Mouse (Mus musculus) cerebellum, adult 9-11 months (tissue): Measurements from ENCODE around the gene Slc3a2.
"Not testable (repeated sequence)": the region's sequence is repeated elsewhere in the genome, so short reads cannot be mapped to it uniquely, and the experiment has no call there.

ENCODE experiments used
- DNase-seq: peaks from one replicate; pipeline ENCODE4 v3.0.0; 2022

Slc3a2 gene

DNA sequence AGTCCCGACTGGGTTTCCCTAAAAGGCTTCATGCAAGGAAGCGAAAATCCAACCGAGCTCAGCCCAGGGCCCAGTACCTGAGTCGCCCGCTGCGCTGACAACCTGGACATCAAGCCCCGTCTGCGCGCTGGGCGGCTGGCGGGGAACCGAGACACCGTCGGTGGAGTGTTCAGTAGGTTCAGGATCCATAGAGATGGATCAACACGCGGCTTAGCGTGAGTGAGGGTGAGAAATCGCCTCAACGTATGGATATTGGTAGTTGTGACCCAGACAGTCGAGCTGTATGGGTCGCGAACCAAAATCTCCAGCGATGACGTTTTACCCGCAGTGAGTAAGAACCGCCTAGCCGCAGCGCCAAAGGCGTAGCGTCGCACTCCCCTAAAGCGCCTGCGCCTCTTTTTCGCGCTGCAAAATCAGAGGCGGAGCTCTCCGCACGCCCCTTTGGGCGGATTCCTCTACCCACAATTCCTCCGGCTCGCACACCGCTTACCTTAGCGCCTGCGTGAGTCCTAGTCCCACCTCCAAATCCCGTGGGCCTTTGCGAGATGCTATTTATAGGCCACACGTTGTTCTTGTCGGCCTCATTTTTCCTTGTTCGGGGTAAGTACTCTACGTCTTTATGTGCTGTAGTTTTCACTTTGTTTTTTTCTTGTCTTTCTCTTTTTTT lies at the start of gene Slc3a2:
Gene Slc3a2 (minus strand): TSS at position 463 of the 667 bp plus-strand sequence.
- peak; percentile 99 for DNase-seq

DNA sequence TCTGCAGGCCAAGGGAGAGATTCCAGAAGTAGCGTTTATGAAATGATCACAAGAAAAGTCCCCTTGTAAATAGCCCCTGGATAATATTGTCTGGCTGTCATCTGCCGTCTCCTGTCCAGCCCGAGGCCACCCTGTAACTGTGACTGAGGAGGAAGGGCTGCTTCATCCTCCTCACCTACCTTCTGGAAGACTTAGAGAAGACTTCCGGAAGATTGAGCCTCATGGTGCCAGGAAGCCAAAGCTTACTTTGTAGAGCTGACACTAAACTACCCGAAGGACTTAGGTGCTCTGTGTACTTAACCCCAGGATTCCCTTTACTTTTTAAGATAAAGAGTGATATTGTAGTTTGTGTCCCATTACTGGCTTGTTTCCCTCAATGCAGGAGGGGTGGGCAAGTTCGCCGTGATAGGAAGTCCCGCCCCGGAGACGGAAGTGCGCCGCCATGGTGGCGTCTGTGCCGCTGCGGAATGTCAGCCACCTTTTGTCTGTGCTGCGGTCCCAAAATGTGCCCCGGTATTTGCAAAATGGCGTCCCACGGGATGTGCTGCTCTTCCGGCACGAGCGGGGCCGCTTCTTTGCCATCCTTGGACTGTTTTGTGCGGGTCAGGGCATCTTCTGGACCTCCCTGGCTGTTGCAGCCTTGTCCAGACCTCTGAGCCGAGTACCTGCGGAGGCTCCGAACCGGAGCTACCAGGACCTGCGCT lies 47.5 kb upstream of the Slc3a2 start, which contains the start of gene Tmem223:
Gene Tmem223 (plus strand): TSS at position 430 of the 704 bp plus-strand sequence.
- peak; percentile 81 for DNase-seq

DNA sequence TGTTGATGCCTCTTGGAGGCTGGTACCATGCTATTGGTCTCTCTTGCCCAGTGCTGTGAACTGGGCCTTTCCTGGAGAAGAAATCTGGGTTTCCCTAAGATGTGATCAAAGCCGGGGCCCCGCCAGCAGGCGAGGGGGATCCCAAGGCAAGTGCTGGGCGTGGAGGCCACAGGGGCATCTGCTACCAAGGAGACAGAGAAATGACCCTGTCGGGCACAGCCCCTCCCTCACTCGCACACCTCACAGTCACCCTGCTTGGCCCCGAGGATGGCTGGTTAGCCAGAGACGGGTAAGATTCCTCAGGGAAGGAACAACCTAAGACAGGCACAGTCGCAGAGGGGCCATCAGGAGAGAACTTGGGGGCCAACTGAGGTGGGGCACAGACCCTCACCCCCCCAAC lies 42.4 kb upstream of the Slc3a2 start:
- DNase-seq: no peak

DNA sequence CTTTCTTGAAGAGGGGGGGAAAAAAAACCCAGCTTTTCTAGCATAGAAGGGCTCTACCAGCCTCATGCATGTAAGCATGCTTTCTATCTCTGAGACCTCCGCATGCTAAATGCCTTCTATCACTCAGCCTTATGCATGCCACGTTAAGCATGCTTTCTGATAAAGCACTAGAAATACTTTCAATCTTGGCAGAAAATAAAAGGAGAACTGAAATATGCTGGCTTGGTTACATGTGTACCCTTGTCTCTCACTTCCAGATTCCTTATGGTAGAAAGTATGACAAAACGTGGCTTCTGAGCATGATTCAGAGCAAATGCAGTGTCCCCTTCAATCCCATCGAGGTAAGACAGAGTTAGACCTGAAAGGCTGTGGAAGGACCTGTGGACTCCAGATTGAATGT lies 40.1 kb upstream of the Slc3a2 start:
- no peak for DNase-seq

DNA sequence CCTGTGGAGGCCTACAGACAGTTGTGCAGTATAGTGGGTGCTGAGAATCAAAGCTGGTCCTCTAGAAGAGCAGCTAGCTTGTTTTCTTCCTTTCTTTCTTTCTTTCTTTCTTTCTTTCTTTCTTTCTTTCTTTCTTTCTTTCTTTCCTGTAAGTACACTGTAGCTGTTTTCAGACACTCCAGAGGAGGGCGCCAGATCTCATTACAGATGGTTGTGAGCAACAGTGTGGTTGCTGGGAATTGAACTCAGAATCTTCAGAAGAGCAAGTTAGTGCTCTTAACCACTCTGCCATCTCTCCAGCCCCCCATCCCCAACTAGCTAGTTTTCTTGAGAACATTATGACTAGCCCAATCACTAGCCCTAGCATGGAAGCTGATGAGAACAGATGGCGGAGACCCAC lies 37.6 kb upstream of the Slc3a2 start:
- DNase-seq: no peak

DNA sequence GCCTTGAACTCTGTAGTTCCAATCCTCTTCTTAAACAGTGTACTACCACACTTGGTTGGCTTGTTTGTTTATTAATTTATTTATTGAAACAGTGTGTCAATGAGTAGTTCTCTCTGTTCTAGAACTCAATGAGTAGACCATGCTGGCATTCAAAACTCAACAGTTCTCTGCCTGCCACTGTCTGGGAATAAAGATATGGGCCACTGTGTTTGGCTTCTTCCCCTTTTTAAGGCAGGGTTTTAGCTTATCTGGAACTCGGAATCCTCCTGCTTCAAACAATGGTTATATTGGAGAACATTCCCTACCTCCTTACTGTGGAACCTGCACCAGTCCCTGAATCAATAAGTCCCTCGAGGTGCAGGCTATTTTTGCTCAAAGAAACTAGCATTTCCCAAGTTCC lies 35.7 kb upstream of the Slc3a2 start:
- no peak for DNase-seq

DNA sequence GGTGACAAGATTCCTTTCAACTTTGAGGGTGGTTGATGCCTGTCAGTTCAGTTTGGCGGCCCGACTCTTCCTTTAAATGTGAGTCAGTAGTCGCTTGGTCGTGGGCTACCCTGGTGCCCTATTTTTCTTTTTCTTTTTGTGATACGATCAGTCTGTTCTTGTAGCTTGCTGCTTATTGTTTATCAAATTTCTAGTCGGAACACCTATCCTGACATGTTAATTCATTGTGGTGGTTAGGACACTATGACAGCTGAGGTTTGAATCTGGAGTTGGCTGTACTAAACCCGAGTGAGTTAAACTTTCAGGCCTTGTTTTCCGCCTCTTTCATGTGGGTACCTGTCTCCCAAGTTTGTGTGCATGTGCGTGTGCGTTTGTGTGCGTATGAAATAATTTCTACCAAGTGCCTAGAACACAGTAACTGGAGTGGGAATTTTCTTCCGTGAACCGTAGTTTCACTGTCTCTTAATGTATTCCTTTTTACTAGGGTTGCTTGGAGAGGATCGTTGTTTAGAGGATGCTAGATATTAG lies 34.4 kb upstream of the Slc3a2 start:
- no peak for DNase-seq

DNA sequence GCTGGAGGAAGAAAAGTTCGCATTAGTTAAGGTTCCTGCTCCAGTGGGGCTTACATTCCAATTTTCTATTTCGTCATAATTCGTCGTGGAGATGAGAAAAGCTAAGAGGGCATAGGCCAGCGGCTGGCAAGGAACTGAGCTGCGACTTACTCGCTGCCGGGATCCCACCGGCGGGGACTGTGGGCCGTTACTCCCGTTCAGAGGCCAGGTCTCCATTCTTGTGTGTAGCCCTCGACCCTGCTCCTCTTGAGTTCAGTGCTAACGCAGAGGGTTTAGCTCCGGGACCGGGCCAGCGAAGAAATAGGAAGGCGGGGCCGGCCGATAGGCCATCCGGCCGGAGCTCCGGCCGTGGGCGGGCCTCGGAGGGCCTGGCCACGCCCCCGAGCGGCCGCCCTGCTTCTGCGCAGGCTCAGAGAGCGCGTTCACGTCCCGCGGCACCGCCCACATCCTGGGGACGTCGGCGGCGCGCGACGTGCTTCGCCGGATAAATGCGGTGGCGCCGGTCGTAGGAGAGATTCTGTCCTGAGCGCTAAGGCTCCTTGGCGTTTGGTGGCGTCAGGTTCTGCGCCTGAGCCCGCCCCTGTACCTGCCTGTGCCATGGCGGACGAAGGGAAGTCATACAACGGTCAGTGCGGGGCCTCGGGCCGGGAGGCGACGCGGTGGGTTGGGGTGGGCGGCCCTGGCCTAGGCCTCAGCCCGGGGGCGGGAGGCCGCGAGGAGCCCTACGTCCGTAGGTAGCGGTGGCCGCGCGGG lies 33.6 kb upstream of the Slc3a2 start, which contains the start of gene Nxf1:
Gene Nxf1 (plus strand): TSS at position 439 of the 753 bp plus-strand sequence.
- peak; percentile 89 for DNase-seq

DNA sequence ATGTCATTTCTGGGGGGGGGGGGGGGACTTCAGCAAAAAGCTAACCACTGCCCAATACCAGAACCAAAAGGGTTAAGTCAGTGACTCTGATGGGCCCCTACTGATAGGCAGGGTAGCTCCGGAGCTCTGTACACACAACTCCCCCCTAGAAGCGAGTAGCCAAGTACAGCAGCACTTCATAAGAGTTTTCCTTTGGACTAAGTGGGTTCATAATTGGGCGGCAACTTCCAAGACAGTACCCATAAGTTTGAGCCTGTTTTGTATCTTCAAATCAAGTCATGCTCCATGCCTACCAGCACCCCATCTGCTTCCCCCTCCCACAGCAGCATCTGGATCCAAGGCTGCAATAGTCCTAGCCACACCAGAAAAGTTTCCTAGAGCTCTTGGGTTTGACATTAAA lies 32.5 kb upstream of the Slc3a2 start:
- DNase-seq: no peak

DNA sequence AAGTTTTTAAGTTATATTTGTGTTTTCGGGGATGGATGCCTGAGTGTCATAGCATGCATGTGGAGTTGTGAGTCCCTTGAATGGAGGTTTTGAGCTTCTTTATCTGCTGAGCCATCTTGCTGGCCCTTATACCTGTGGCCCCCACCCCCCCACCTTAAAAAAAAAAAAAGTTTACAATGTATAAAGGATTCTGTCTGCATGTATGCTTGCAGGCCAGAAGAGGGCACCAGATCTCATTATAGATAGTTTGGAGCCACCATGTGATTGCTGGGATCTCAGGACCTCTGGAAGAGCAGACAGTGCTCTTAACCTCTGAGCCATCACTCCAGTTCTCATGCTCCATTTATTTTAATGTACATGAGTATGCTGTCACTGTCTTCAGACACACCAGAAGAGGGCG lies 24.2 kb upstream of the Slc3a2 start:
- DNase-seq: no peak

DNA sequence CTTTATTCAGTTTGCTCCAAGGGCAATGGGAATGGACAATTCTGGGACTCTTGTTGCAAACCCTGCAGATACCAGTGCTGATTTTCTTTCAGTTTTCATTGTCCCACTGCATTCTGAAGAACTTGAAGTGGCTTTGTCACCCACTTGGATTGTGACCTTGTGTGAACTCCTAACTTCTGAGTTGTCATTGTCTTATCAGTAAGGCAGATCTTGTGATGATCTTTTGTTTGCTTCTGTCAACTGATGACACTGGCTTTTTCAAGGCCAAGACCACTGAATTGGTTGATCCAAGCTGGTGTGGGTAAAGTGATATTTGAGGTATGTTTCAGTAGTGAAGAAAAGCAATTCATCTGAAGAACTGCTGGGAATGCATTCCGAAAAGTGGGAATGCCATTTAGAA lies 22.2 kb upstream of the Slc3a2 start:
- DNase-seq: no peak

DNA sequence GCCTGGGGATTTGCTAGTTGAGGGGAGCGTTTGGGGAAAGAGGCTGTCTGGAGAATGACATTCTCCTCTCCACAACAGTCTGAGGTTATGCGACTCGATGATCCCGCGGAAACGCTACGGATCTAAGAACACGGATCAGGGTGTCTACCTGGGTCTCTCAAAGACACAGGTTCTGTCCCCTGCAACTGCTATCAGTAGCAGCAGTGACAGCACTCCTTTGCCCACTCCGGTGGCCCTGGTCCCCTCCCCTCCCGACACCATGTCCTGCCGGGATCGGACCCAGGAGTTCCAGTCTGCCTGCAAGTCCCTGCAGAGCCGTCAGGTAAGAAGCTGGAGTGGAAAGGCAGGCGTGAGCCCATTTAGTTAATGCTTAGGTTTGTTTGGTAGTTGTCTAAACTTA lies 19.0 kb upstream of the Slc3a2 start:
- peak; percentile 51 for DNase-seq

DNA sequence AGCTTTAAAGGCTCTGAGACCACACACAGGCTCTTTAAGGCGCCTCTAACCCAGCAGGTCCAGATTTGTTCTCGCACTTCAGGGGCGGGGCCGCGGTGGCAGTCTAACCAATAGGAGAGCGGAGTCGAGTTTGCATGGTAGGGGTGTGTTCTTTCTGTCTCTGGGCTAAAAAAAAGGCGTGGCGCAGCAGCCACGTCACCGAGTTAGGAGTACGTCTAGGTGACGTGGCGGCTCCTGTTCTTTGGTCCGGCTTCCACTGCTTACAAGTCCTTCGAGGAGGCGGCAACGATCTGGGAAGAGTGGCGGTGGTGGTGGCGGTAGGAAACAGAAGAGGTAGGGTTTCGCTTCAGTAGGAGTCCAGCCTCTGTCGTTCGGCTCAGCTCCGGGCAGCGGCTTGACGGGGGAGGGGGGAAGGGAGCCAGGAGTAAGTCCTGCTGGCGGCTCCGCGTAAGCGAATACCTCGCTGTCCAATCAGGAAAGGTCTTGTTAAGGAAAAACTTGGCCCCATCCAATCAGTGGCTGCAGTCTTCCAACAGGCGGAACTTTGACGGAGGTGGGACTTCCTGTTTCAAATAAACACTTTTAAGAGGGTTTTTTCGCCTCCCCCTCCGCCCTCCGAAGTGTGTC lies 18.2 kb upstream of the Slc3a2 start, which contains the start of gene Stx5a:
Gene Stx5a (plus strand): TSS at position 171 of the 627 bp plus-strand sequence.
- peak; percentile 97 for DNase-seq

DNA sequence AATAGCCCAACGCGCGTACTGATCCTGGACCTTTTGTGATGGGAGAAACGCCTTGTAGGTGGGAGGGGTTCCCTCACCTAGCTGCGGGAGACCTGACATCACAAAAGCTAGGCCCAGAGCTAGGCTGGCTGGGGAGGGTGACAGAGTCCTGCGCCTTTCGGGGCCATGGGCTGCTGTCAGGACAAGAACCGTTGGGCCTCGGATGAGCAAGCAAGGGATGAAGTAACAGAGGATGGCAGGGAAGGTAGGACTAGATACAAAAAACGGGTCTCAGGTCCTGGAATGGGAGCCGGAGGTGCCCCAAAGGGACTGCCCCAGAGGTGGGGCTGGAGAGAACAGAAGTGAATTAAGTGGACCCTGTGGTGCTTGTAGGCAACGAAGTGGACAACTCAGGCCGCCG lies 17.4 kb upstream of the Slc3a2 start, which contains the start of gene 1700092M07Rik:
Gene 1700092M07Rik (plus strand): TSS at position 116 of the 400 bp plus-strand sequence.
- peak; percentile 69 for DNase-seq

DNA sequence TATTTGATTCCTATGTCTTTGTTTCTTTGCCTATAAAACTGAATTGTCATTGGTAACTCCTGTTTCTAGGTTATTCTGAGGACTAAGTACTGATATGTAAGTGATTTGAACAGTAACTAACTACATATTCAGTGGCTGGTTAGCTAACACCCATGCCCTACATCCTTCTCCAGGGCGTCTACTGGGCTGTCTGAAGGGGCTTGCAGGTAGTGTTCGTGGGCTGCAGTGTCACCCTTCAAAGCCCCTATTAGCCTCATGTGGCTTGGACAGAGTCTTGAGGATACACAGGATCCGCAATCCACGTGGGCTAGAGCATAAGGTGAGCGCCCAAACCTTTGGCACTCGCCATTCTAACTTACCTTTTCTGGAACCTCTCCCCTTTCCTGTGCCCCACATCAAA lies 16.5 kb upstream of the Slc3a2 start:
- no peak for DNase-seq

DNA sequence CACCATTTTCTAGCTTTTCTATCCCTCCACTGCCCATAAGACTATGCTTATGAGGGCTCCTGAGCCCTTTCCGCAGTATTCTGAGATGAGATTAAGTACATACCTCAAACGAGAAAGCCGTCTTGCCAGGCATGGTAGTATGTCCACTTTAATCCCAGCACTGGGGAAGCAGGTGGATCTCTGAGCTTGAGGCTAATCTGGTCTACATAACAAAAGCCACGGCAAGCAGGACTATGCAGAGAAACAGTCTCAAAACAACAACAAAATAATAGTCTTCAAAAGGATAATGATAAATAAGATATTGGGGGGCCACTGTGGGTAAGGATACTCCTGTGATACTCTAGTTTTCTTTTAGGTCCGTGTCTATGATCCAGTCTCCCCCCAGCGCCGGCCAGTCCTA lies 15.7 kb upstream of the Slc3a2 start:
- DNase-seq: no peak

DNA sequence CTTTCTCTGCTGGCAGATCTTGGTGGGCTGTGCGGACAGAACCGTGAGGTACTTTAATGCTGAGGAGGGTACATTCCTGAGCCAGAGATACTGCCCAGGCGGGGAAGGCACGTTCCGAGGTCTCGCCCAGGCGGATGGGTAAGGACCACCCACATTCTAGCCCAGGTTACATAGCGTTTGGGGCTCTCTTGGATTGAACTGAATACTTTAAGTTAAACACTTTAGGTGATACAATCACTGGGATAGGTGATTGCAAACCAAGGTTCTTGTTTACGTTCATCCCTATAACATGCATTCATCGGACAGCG lies 12.9 kb upstream of the Slc3a2 start:
- peak; percentile 44 for DNase-seq

DNA sequence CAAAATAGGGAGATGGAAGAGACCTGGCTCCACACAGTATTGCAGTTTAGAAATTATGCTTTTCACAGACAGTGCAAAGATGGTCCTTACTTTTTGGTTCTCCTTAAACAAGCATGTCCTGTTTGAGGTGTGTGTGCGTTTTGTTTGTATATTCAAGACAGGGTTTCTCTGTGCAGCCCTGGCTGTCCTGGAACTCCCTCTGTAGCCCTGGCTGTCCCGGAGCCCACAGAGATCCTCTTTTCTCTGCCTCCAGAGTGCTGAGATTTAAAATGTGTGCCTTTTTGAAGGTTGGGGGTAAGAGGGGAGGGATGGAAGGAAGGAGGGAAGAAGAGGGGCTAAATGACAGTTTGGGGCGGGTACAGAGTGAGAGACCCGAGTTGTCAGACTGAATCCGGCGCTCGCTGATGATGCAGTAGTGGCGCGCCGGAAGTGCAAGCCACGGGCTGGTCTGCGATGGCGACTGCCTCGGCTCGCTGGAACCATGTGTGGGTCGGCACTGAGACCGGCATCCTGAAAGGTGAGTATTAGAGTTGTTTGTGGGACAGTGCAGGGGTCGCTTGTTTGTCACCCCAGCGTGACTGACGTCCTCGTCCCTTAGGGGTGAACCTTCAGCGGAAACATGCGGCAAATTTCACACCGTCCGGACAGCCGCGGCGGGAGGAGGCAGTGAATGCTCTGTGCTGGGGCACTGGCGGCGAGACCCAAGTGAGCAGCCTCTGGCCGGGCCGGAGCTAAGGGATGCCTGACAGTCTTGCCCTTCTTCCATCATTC lies 12.4 kb upstream of the Slc3a2 start, which contains the start of gene Wdr74:
Gene Wdr74 (plus strand): TSS at position 439 of the 771 bp plus-strand sequence.
- DNase-seq: peak; percentile 90

DNA sequence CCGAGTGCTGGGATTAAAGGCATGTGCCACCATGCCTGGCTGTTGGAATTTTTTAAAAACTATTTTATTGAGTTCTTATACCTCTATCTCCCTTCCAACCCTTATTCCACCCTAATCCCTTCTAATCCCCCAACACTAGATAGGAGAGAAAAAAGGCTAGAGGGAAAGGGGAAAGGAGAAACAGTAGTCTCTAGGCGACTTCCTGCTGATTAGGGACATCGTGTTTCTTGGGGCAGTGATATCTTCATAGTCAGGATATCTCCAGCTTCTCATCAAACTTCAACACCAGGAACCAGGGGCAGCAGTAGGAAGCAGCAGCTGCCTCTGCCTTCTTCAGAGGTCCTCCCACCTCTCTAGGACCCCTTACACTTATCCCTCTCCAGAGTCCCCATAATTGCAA lies 11.2 kb upstream of the Slc3a2 start:
- DNase-seq: no peak

DNA sequence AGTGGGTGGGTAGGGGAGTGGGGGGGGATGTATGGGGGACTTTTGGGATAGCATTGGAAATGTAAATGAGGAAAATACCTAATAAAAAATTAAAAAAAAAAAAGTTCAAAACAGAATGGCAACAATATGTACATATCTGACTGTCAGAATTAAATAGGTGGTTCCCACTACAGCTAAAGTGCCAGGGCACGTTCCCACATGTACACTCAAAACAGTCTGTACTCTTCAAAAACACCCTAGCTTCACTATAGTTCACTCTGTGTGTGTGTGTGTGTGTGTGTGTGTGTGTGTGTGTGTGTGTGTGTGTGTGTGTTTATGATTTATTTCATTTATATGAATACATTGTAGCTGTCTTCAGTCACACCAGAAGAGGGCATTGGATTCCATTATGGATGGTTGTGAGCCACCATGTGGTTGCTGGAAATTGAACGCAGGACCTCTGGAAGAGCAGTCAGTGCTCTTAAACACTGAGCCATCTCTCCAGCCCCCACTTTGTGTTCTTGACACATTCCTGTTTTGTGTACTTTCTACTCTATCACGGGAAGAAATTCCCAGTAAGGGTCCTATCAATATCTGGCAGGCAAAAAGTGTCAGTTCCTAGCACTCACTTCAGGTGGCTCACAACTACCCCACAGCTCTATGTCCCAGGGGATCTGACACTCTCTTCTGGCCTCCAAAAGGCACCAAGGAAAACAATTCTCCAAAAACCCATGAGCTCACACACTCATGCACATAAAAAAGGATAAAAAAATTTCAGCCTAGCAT lies 5.3 kb upstream of the Slc3a2 start:
- not testable (repeated sequence) for DNase-seq

DNA sequence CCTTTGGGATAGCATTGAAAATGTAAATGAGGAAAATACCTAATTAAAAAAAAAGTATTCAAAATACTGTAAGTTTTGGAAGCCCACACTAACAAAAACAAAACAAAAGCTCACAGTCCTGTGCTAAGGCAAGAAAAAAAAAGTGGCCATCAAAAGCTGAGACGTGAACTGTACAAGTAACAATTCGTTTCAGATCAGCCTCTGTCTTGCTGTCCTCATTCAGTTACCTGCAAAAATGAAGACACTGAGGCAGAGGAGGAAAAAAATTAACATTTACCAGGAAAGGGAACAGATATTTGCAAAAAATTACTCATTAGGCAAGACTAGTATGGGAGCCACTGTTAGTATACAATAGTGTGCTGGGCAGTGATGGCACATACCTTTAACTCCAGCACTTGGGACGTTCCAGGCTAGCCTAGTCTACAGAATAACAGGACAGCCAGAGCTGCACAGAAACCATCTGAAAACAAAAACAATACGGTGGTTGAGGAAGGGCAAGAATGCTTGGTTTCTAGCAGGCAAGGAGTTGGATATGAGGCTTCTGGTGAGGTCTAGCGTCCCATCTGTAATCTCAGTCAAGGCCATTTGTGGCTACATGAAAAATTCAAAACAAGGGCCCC lies 4.4 kb upstream of the Slc3a2 start:
- no peak for DNase-seq
